Mouse (Mus musculus) urinary bladder, postnatal 10 days (tissue): ENCODE data around the gene Ing4.
A peak's percentile ranks its signal among the peaks of the same experiment; 100 is the strongest.
"Not testable (repeated sequence)": the region's sequence is repeated elsewhere in the genome, so short reads cannot be mapped to it uniquely, and the experiment has no call there.

ENCODE experiments used
- DNase-seq: peaks from one replicate; pipeline ENCODE4 v3.0.0; 2022; ENCODE audit warnings: low spot score

Gene Ing4

DNA sequence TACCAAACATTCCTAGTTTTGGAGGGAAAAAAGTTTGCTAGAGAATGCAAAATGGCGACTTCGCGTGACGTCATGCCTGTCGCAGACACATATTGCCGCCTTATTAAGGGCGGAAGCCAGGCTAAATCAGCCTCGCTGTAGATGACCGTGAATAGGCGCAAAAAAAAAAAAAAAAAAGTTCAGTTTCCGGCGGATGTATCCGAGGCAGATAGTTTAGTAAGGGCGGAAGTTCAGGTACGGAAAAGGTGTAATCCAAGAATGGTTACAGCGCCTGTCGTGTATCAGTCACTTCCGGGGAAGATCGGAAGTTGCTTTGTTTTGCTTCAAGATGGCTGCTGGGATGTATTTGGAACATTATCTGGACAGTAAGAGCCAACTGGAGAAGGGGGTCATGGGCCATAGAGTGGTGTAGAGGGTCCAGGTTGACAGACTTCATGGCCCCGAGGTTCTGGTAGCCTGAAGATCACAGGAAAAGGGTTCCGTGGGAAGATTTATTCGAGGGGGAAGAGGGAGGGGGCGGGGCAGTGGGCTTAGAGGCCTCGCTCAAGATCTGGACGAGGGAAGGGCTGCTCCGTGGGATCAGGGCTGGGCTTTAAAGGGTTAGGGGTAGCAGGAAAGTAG is at the start of gene Ing4:
TSS of gene Ing4 (plus strand) at position 228 of the 621 bp plus-strand sequence.
- DNase-seq = peak; percentile 64

- DNase-seq = no peak
Measured at GRCm38 (mm10) chr6:124992241-124992640, 47.3 kb upstream of the Ing4 start.

- DNase-seq = no peak
Measured at GRCm38 (mm10) chr6:124993365-124993764, 46.2 kb upstream of the Ing4 start.

DNA sequence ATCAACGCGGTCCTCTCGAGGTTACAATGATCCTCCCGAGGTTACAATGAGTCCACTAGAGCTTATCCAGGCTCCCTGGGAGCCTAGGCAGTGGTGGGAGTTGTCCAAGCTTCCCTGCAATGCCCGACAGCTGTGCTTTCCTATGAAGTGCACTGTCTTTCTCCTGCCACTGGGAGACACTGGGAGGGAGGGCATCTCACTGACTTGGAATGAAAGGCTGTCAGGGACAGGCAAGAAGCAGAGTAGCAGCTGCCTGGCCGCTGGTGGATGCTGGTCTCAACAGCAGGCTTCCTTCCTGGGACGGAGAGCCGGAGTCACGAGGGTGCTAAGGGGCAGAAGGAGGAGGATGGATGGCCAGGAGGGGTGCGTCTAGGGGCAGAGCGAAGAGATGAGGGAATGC is 45.7 kb upstream of the Ing4 start:
- DNase-seq = no peak

DNA sequence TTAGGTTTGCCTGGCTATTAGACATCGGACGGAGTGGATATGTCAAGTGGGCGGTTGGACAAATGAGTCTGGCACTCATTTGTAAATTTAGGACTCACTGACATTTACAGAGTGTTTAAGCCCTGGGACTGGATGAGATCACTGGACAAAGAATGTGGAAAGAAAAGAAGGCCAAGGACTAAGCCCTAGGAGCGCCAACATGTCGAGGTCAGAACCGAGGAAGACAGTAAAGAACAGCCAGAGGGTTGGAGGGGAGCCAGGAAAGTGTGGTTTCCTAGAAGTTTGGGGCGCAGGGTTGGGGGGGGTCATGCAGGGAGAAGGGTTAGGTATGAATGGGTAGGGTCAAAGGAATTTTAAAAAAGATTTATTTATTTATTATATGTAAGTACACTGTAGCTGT is 44.3 kb upstream of the Ing4 start:
- no peak for DNase-seq

- no peak for DNase-seq
Measured at GRCm38 (mm10) chr6:124995831-124996403, 43.6 kb upstream of the Ing4 start.

GRCm38 (mm10) chr6:124996551-124997501 is 42.7 kb upstream of the Ing4 start, which contains the start of gene Pianp:
Gene Pianp, plus strand, starts transcription at chr6:124996694.
- peak; percentile 60 for DNase-seq

DNA sequence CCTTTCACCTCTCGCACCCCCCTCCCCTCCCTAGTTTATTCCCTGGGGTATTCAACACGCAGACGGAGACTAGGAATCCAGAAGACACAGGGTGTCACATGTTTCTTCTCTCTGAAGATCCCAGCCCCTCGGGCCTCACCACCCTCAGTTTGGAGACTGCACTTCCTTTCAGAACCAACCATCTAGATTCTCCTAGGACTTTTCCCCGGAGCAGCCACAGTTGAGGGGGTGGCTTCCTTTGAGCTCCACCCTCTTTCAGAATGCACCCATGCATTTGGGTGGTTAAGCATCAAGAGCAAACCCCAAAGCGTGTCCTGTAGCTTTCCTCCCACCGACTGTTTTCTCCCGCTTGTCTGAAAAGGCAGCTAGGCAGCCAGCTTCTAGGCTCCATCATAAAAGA is 41.5 kb upstream of the Ing4 start:
- DNase-seq = no peak

GRCm38 (mm10) chr6:124999091-124999490 is 40.5 kb upstream of the Ing4 start:
- DNase-seq = no peak

GRCm38 (mm10) chr6:124999546-124999945 is 40.0 kb upstream of the Ing4 start:
- no peak for DNase-seq

- DNase-seq = no peak
Measured at GRCm38 (mm10) chr6:125003706-125004105, 35.9 kb upstream of the Ing4 start.

GRCm38 (mm10) chr6:125005086-125005485 is 34.5 kb upstream of the Ing4 start:
- no peak for DNase-seq

- no peak for DNase-seq
Measured at GRCm38 (mm10) chr6:125008060-125008459, 31.5 kb upstream of the Ing4 start.

DNA sequence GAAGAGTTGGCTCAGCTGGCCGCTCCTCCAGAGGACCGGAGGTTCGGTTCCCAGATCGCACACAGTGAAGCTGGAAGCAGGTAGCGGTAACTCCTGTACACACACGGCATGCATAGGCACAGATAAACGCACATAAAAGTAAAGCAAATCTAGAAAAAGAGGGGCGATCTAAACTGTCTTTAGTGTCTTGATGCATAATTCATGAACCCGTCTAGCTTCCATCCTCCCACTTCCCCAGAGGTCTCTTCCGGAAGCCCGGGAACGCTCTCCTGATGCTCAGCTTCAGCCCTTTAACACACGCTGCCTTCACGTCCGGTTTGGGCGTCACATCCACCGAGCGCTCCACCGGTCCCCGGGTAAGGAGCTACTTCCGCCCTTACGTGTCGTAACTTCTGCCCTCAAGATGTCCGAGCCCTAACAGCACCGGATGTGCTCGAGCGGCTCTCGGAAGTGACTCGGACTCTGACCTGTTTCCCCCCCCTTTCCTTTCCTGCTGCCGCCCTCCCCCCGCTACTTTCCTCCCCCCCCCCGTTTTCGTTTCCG is 30.9 kb upstream of the Ing4 start:
- peak; percentile 89 for DNase-seq

GRCm38 (mm10) chr6:125009129-125009180 is 30.6 kb upstream of the Ing4 start, which contains the start of gene Zfp384:
Gene Zfp384, plus strand, starts transcription at chr6:125009145.
- no peak for DNase-seq

GRCm38 (mm10) chr6:125009181-125010073 is 30.1 kb upstream of the Ing4 start:
- DNase-seq = no peak

DNA sequence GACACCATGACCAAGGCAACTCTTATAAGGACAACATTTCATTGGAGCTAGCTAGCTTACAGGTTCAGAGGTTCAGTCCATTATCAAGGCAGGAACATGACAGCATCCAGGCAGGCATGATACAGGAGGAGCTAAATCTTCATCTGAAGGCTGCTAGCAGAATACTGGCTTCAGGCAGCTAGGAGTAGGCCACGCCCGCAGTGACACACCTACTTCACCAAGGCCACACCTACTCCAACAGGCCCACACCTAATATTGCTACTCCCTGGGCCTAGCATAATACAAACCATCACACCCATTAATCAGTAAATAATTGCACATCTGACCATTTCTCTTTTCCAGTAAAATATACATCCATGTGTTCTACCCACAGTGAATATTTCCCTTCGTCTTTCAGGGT is 21.9 kb upstream of the Ing4 start:
- no peak for DNase-seq

GRCm38 (mm10) chr6:125030532-125030931 is 9.0 kb upstream of the Ing4 start:
- DNase-seq = not testable (repeated sequence)

DNA sequence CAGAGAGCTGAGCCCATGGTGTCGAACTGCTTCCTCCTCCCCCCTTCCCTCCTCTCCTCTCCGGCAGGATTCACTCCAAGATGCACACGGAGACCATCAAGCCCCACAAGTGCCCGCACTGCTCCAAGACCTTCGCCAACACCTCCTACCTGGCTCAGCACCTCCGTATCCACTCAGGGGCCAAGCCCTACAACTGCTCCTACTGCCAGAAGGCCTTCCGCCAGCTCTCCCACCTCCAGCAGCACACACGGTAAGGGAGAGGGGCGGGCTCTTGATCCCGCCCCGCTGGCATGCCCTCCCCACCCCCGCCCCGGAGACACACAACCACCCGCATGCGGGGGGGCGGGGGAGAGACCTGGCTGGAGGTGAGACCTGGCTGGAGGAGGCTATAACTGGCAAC is 8.0 kb upstream of the Ing4 start:
- DNase-seq = no peak

- no peak for DNase-seq
Measured at GRCm38 (mm10) chr6:125038666-125039065, 894 bp upstream of the Ing4 start.

GRCm38 (mm10) chr6:125039131-125039530 is 429 bp upstream of the Ing4 start:
- no peak for DNase-seq

DNA sequence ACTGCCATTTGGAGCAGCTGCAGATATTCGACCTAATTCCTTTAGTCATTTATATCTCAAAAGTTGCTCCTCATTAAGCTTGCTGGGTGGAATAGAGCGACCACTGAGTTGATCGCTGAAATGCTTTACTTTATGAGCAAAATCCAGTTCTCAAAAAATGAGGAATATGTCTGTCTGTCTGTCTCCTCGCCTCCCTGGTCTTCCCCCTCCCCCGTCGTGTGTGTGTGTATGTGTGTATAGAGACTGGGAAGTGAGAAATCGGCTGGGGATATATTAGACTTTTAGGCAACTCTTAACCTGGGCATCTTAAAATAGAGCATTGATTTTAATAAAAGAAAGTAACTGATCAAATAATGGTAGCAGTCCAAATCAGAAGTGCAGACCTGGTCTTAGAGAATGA is 661 bp downstream of the Ing4 start:
- DNase-seq = no peak
